Mouse (Mus musculus): ENCODE results near the gene Alg9.

The Alg9 gene

GRCm38 (mm10) chr9:50753947-50754346 lies 20.9 kb upstream of the Alg9 start:
- in situ Hi-C loops (cut with MboI, MseI) = loop anchor here in 1 of 2 experiments (10.0 kb wide), 1 partner anchor 689 kb away; no protein-coding TSS in a partner anchor

- in situ Hi-C loops (cut with MboI, MseI) = loop anchor here in 1 of 2 experiments (10.0 kb wide), 1 partner anchor 692 kb away; no protein-coding TSS in a partner anchor
Measured at GRCm38 (mm10) chr9:50756711-50757110, 18.1 kb upstream of the Alg9 start.

GRCm38 (mm10) chr9:50761520-50762243 lies 13.1 kb upstream of the Alg9 start:
- in situ Hi-C loops (cut with MboI, MseI) = loop anchor here in 1 of 2 experiments (5.0 kb wide), 1 partner anchor 1269 kb away; no protein-coding TSS in a partner anchor

GRCm38 (mm10) chr9:50763331-50763730 lies 11.5 kb upstream of the Alg9 start:
- in situ Hi-C loops (cut with MboI, MseI) = loop anchor here in 1 of 2 experiments (5.0 kb wide), 1 partner anchor 1271 kb away; no protein-coding TSS in a partner anchor

- in situ Hi-C loops (cut with MboI, MseI) = no loop called here
Measured at GRCm38 (mm10) chr9:50767531-50768106, 7.2 kb upstream of the Alg9 start.

- in situ Hi-C loops (cut with MboI, MseI) = no loop called here
Measured at GRCm38 (mm10) chr9:50768107-50769002, 6.5 kb upstream of the Alg9 start, which contains the start of gene Fdxacb1. Gene Fdxacb1, plus strand, starts transcription at chr9:50768236.

- in situ Hi-C loops (cut with MboI, MseI) = no loop called here
Measured at GRCm38 (mm10) chr9:50770011-50770410, 4.8 kb upstream of the Alg9 start.

- in situ Hi-C loops (cut with MboI, MseI) = no loop called here
Measured at GRCm38 (mm10) chr9:50774026-50774462, 775 bp upstream of the Alg9 start.

GRCm38 (mm10) chr9:50775662-50776126 lies 875 bp downstream of the Alg9 start:
- in situ Hi-C loops (cut with MboI, MseI) = no loop called here

GRCm38 (mm10) chr9:50776162-50776760 lies 1.4 kb downstream of the Alg9 start:
- in situ Hi-C loops (cut with MboI, MseI) = no loop called here

- in situ Hi-C loops (cut with MboI, MseI) = loop anchor here in 1 of 2 experiments (10.0 kb wide), 1 partner anchor 1267 kb away; no protein-coding TSS in a partner anchor
Measured at GRCm38 (mm10) chr9:50782155-50782554, 7.3 kb downstream of the Alg9 start.

- in situ Hi-C loops (cut with MboI, MseI) = no loop called here
Measured at GRCm38 (mm10) chr9:50795266-50795665, 20.4 kb downstream of the Alg9 start.

GRCm38 (mm10) chr9:50796776-50797175 lies 22.0 kb downstream of the Alg9 start:
- in situ Hi-C loops (cut with MboI, MseI) = no loop called here

- in situ Hi-C loops (cut with MboI, MseI) = no loop called here
Measured at GRCm38 (mm10) chr9:50797641-50798040, 22.8 kb downstream of the Alg9 start.

- in situ Hi-C loops (cut with MboI, MseI) = no loop called here
Measured at GRCm38 (mm10) chr9:50798368-50798767, 23.5 kb downstream of the Alg9 start.

- in situ Hi-C loops (cut with MboI, MseI) = loop anchor here in 1 of 2 experiments (10.0 kb wide), 1 partner anchor 354 kb away; no protein-coding TSS in a partner anchor
Measured at GRCm38 (mm10) chr9:50800985-50801384, 26.2 kb downstream of the Alg9 start.

GRCm38 (mm10) chr9:50803055-50803671 lies 28.3 kb downstream of the Alg9 start:
- in situ Hi-C loops (cut with MboI, MseI) = loop anchor here in 1 of 2 experiments (10.0 kb wide), 1 partner anchor 352 kb away; no protein-coding TSS in a partner anchor

GRCm38 (mm10) chr9:50808471-50808870 lies 33.7 kb downstream of the Alg9 start:
- in situ Hi-C loops (cut with MboI, MseI) = loop anchor here in 1 of 2 experiments (10.0 kb wide), 1 partner anchor 346 kb away; no protein-coding TSS in a partner anchor

GRCm38 (mm10) chr9:50809146-50809545 lies 34.3 kb downstream of the Alg9 start:
- in situ Hi-C loops (cut with MboI, MseI) = loop anchor here in 1 of 2 experiments (10.0 kb wide), 1 partner anchor 346 kb away; no protein-coding TSS in a partner anchor

GRCm38 (mm10) chr9:50811187-50811586 lies 36.4 kb downstream of the Alg9 start:
- in situ Hi-C loops (cut with MboI, MseI) = no loop called here

Data from T-helper 17 cell (primary cell).